Mouse (Mus musculus): ENCODE measurements at regions not wholly inside any gene's neighbourhood (a gene's known extent, or its start where the extent isn't known, plus 50 kb on each side); places are given as distances from the start of the nearest gene placed in this dataset.

GRCm38 (mm10) chr3:102263326-102263725 is 58.8 kb upstream of the Vangl1 start:
- 69% methylated on average over 9 of the region's 9 CpGs for WGBS
- no peaks in the 10 kb centered on the region for H3K4me1 ChIP-seq (ENCODE audit: control insufficient read depth, insufficient read depth, low read length)
- ATAC-seq (ENCODE audit: insufficient read depth, low FRiP score), result no peak
- no peaks in the 10 kb centered on the region for H3K36me3 ChIP-seq (ENCODE audit: control insufficient read depth, insufficient read depth, low read length)
- H3K4me3 ChIP-seq (replicated peaks; ENCODE audit: low read length), result no peak overlapping the region
- H3K4me2 ChIP-seq (ENCODE audit: low read depth, low read length), result no peak overlapping the region
- H3K9me3 ChIP-seq (replicated peaks; ENCODE audit: control insufficient read depth, low read length), result no peaks in the 10 kb centered on the region
- H3K27ac ChIP-seq (ENCODE audit: low read length), result no peak overlapping the region
- no peaks in the 10 kb centered on the region for H3K27me3 ChIP-seq (ENCODE audit: control insufficient read depth, insufficient read depth, low read length)
- no peak overlapping the region for H3K9ac ChIP-seq (ENCODE audit: low read length)

- H3K27me3 ChIP-seq (ENCODE audit: control insufficient read depth, insufficient read depth, low read length), result no peaks in the 10 kb centered on the region
- no peak for ATAC-seq (ENCODE audit: insufficient read depth, low FRiP score)
Observed at GRCm38 (mm10) chr3:102262665-102263064, 58.2 kb upstream of the Vangl1 start.

DNA sequence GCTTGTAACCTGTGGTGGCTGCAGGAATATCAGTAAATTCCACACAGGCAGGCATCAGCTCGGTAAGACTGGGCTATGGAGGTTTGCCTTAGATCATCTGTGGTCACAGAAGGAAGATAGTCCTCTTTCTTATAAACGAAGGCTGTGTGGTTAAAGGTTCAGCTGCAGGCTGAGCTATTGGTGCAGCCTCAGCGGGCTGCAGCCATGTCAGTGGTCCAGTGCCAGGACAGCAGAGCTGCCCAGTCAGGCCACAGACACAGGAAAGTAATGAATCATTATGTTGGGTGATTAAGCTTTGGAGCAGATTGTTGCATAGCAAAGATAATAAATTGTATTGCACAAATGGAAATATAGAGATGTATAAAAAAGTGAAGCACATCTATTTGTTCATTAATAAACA is 57.0 kb upstream of the Vangl1 start:
- 66% methylated on average over 3 of the region's 3 CpGs for WGBS
- H3K36me3 ChIP-seq (ENCODE audit: control insufficient read depth, insufficient read depth, low read length), result no peaks in the 10 kb centered on the region
- no peak overlapping the region for H3K4me2 ChIP-seq (ENCODE audit: low read depth, low read length)
- no peaks in the 10 kb centered on the region for H3K27me3 ChIP-seq (ENCODE audit: control insufficient read depth, insufficient read depth, low read length)
- H3K4me1 ChIP-seq (ENCODE audit: control insufficient read depth, insufficient read depth, low read length), result no peaks in the 10 kb centered on the region
- no peaks in the 10 kb centered on the region for H3K9me3 ChIP-seq (replicated peaks; ENCODE audit: control insufficient read depth, low read length)
- H3K9ac ChIP-seq (ENCODE audit: low read length), result no peak overlapping the region
- ATAC-seq (ENCODE audit: insufficient read depth, low FRiP score), result no peak
- H3K4me3 ChIP-seq (replicated peaks; ENCODE audit: low read length), result no peak overlapping the region
- H3K27ac ChIP-seq (ENCODE audit: low read length), result no peak overlapping the region

More at GRCm38 (mm10) chr3:102262665-102263064, 58.2 kb upstream of the Vangl1 start:
- Histone ChIP-seq H3K9ac (ENCODE audit: low read length) (no peak overlapping the region), H3K4me2 (ENCODE audit: low read depth, low read length) (no peak overlapping the region), H3K4me3 (replicated peaks; ENCODE audit: low read length) (no peak overlapping the region), H3K4me1 (ENCODE audit: control insufficient read depth, insufficient read depth, low read length) (no peaks in the 10 kb centered on the region), H3K9me3 (replicated peaks; ENCODE audit: control insufficient read depth, low read length) (no peaks in the 10 kb centered on the region), H3K36me3 (ENCODE audit: control insufficient read depth, insufficient read depth, low read length) (no peaks in the 10 kb centered on the region), H3K27ac (ENCODE audit: low read length) (no peak overlapping the region)
- WGBS, result 17% methylated on average over 8 of the region's 8 CpGs

Data from stomach, embryonic 16.5 days (tissue).